Mouse (Mus musculus) C2C12 (cell line): ENCODE data around the gene Lce1c. TPM values are rescaled to one million over a fixed set of nuclear protein-coding genes. Genes with fewer than 3 reads are reported as not detected.
A peak's percentile ranks its signal among the peaks of the same experiment; 100 is the strongest.
"Not testable (repeated sequence)": the region's sequence is repeated elsewhere in the genome, so short reads cannot be mapped to it uniquely, and the experiment has no call there.

Experiments used
- H3K27me3 ChIP-seq: one replicate; pipeline ENCODE4 v1.6.1; 2011; ENCODE audit not compliant: control insufficient read depth, insufficient read depth, insufficient read length
- H3K36me3 ChIP-seq: one replicate; pipeline ENCODE4 v1.6.1; 2011; ENCODE audit not compliant: control insufficient read depth, insufficient read depth
- H3K4me3 ChIP-seq: one replicate; pipeline ENCODE4 v1.5.1; 2011; ENCODE audit warnings: mild to moderate bottlenecking, control low read depth; ENCODE audit not compliant: poor library complexity, insufficient read depth, severe bottlenecking
- H3K79me2 ChIP-seq: one replicate; pipeline ENCODE4 v1.6.1; 2011; ENCODE audit not compliant: control insufficient read depth, insufficient read depth
- H3K79me3 ChIP-seq: one replicate; pipeline ENCODE4 v1.6.1; 2011; ENCODE audit warnings: low read depth, control low read depth
- H3ac ChIP-seq: one replicate; pipeline ENCODE3; 2011; ENCODE audit warnings: low read depth; ENCODE audit not compliant: control insufficient read depth, insufficient read length
- CEBPB ChIP-seq: IDR thresholded peaks from one replicate; pipeline ENCODE4 v1.6.1; 2011; ENCODE audit warnings: low read depth, mild to moderate bottlenecking, control low read depth, moderate library complexity
- CTCF ChIP-seq: IDR thresholded peaks from one replicate; pipeline ENCODE4 v1.5.1; 2011; ENCODE audit not compliant: control insufficient read depth, insufficient read depth, insufficient read length
- FOSL1 ChIP-seq: IDR thresholded peaks from one replicate; pipeline ENCODE4 v1.8.0; 2011; ENCODE audit warnings: mild to moderate bottlenecking, low read length; ENCODE audit not compliant: poor library complexity, insufficient read depth, severe bottlenecking
- MAX ChIP-seq: IDR thresholded peaks from one replicate; pipeline ENCODE4 v1.6.1; 2011; ENCODE audit warnings: mild to moderate bottlenecking, control low read depth
- MYOD1 ChIP-seq: IDR thresholded peaks from one replicate; pipeline ENCODE4 v1.6.1; 2011; ENCODE audit warnings: low read depth; ENCODE audit not compliant: control insufficient read depth, insufficient read length
- MYOG ChIP-seq: IDR thresholded peaks from one replicate; pipeline ENCODE4 v1.6.1; 2011; ENCODE audit not compliant: control insufficient read depth, insufficient read length; ENCODE audit errors: extremely low read depth
- USF1 ChIP-seq: IDR thresholded peaks from one replicate; pipeline ENCODE4 v1.6.1; 2011; ENCODE audit warnings: low read depth, mild to moderate bottlenecking, control low read depth, moderate library complexity
- polyA plus RNA-seq: library from polyadenylated mRNA; unstranded; fragments of >200 nt; fragmentation: generic; extraction: Trizol; gene quantifications from one replicate; pipeline ENCODE4 v1.2.1, GENCODE M21; 2012; ENCODE audit warnings: missing spikeins

The Lce1c gene
- polyA plus RNA-seq, 1 experiment = not detected

DNA sequence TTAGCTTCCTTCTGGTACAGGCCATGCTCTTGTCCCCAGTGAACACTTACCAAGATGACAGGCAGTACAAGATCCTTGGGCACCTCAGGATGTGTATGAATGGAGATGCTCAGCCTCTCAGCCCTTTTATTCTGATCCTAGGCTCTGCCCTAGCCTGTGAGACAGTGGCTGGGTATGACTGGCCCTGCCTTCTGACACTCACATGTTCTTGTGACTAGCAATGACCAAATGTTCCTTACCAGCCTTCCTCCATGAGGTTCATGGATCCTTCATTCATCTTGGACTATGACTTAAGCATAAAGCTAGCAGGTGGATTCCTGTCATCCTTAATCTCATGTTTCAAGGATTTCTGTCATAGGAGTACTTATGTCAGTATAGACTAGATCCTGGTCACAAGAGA is 8.8 kb upstream of the Lce1c start, which contains the start of gene Lce1a2:
TSS of gene Lce1a2 (minus strand) at position 101 of the 400 bp plus-strand sequence.
- no peak within 1 kb of the TSS for H3K4me3 ChIP-seq
- no peak within 1 kb of the TSS for H3ac ChIP-seq
- no peak for TF ChIP-seq CTCF
- TF ChIP-seq CEBPB = no peak
- TF ChIP-seq MAX = no peak
- no peak for TF ChIP-seq MYOD1
- TF ChIP-seq USF1 = no peak
- no peak for TF ChIP-seq MYOG
- TF ChIP-seq FOSL1 = no peak
- no peaks in the 10 kb centered on the region for H3K27me3 ChIP-seq
- no peaks in the 10 kb centered on the region for H3K79me3 ChIP-seq
- no peaks in the 10 kb centered on the region for H3K79me2 ChIP-seq
- H3K36me3 ChIP-seq = no peaks in the 10 kb centered on the region

DNA sequence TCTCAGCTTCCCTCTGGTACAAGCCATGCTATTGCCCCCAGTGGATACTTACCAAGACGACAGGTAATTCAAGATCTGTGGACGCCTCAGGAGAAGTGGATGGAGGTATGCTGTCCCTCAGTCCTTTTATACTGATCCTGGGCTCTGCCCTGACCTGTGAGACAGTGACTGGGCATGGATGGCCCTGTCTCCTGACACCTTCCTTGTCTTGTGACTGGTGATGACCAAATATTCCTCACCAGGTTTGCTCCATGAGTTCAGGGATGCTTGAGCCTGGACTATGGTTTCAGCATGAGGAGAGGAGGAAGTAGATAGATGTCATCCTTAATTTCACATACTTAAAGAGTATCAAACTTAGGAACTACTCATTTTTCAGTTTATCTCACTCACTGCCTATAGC is 8.1 kb downstream of the Lce1c start, which contains the start of gene Lce1d:
TSS of gene Lce1d (minus strand) at position 101 of the 400 bp plus-strand sequence.
- H3K36me3 ChIP-seq = no peaks in the 10 kb centered on the region
- TF ChIP-seq MAX (no peak), CTCF (no peak), CEBPB (no peak), MYOD1 (no peak), FOSL1 (no peak), USF1 (no peak), MYOG (no peak)
- no peaks in the 10 kb centered on the region for H3K79me3 ChIP-seq
- H3K27me3 ChIP-seq = no peaks in the 10 kb centered on the region
- no peak within 1 kb of the TSS for H3ac ChIP-seq
- no peaks in the 10 kb centered on the region for H3K79me2 ChIP-seq
- H3K4me3 ChIP-seq = no peak within 1 kb of the TSS

- not testable (repeated sequence) for H3K4me3 ChIP-seq, H3K27me3 ChIP-seq, H3ac ChIP-seq, H3K36me3 ChIP-seq, H3K79me2 ChIP-seq, H3K79me3 ChIP-seq
These were observed 10.1 kb downstream of the Lce1c start for GRCm38 (mm10) chr3:92689154-92689553.

DNA sequence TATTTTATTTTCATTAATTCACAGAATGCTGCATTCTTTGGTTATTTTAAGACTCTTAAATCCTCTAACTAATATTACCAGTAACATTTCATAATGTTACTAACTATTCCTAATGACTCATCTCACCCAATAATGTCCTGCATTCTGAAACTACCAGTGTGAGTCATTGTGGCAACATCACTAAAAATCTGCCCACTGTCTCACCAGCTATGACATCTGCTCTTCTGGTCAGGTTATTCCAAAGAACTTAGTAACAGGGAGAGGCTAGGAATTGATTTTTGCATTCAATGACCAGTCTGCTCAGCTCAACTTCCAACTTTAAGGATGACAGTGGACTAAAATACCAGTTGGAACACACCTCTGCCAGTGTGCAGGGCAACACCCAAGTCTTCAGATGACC is 12.6 kb downstream of the Lce1c start:
- H3ac ChIP-seq = no peak overlapping the region
- no peaks in the 10 kb centered on the region for H3K36me3 ChIP-seq
- peak; percentile 79 for TF ChIP-seq FOSL1
- no peak for TF ChIP-seq USF1
- TF ChIP-seq MYOD1 = peak; percentile 52
- no peak for TF ChIP-seq MYOG
- TF ChIP-seq MAX = no peak
- TF ChIP-seq CEBPB = peak; percentile 59
- TF ChIP-seq CTCF = no peak
- no peak overlapping the region for H3K4me3 ChIP-seq
- no peaks in the 10 kb centered on the region for H3K27me3 ChIP-seq
- no peaks in the 10 kb centered on the region for H3K79me2 ChIP-seq
- H3K79me3 ChIP-seq = no peaks in the 10 kb centered on the region

DNA sequence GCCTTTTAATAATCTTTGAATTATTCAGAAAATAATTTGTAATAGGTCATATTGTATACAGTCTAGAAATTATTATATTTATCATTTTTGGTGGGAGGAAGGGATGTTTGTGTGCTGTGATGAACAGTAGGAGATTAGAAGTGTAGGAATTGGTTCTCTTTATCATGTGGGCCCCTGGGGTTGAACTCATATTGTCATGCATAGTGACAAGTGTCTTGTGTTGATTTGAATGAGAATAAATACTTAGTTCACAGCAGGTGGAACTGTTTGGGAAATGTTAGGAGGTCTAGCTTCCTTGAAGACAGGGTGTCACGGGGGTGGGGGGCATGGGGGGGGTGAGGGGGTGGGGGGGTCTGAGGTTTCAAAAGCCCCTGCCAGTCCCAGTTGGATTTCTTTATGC is 15.6 kb downstream of the Lce1c start:
- TF ChIP-seq USF1 (no peak), CEBPB (no peak)
- Histone ChIP-seq H3K27me3 (no peaks in the 10 kb centered on the region), H3K36me3 (no peaks in the 10 kb centered on the region), H3K79me2 (no peaks in the 10 kb centered on the region), H3ac (no peak overlapping the region), H3K79me3 (no peaks in the 10 kb centered on the region), H3K4me3 (no peak overlapping the region)

DNA sequence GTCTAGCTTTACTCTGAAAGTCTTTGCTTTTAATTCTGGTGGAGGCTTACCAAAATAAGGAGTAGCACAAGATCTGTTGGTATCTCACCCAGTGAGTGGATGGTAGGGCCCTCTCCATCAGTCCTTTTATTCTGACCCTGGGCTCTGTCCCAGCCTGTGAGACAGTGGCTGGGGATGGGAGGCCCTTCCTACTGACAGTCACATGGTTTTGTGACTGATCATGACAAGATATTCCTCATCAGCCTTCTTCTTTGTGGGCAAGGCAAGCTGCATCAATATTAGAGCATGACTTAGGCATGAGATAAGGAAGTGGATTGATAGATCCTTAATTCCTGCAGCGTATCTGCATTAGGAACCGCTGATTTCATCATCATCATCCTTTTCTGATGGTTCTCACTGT is 29.9 kb downstream of the Lce1c start, which contains the start of gene Lce1e:
TSS of gene Lce1e (minus strand) at position 101 of the 400 bp plus-strand sequence.
- no peaks in the 10 kb centered on the region for H3K27me3 ChIP-seq
- H3K79me3 ChIP-seq = no peaks in the 10 kb centered on the region
- TF ChIP-seq FOSL1 = no peak
- no peak for TF ChIP-seq CEBPB
- TF ChIP-seq USF1 = no peak
- TF ChIP-seq MAX = no peak
- no peak for TF ChIP-seq CTCF
- no peak for TF ChIP-seq MYOG
- no peak for TF ChIP-seq MYOD1
- H3K36me3 ChIP-seq = no peaks in the 10 kb centered on the region
- H3K4me3 ChIP-seq = no peak within 1 kb of the TSS
- no peak within 1 kb of the TSS for H3ac ChIP-seq
- H3K79me2 ChIP-seq = no peaks in the 10 kb centered on the region
